Mouse (Mus musculus): ENCODE measurements around the gene Olfr605. TPM values are rescaled to one million over a fixed set of nuclear protein-coding genes. Genes with fewer than 3 reads are reported as not detected.

Gene Olfr605
- not detected in 2 replicates for polyA plus RNA-seq (2021; fragmentation: Nextera tagmentation)
- long read RNA-seq, experiment 1: 0 reads
- long read RNA-seq, experiment 2: 0 reads

DNA sequence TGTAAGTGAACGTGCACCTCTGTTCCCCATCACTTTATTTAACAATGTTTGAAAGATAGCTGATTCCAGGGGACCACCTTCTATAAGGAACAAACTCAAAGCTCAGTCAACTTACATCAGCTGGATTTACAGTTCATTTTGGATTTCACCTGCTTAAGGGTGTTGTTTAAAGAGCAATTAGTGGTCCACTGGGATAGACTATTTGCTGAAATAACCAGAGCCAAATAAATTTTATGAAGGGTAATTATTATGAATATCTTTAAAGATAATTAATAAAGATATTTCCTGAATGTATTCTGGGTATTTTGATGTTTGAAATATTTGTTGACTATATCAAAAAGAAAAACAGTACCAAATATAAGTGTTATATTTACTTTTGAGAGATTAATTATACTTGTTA lies at the start of gene Olfr605:
Gene Olfr605 (minus strand): TSS at position 101 of the 400 bp plus-strand sequence.

DNA sequence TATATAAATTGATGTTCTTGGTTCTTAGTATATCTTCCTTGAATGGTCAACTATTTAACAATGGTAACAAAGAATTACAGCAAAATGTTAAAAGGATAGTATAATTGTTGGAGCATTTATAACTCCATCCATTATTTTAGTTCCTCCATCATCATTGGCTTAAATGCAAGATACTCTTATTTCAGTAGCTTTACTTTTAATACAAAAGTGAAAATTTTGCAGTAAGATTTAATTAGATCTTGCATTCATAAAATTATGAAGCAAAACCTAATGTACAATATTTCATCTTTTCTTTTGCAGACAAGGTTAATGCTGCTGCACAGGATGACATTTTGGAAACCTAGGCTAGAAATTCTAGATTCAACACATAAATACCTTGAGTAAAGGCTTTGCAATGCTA lies 24.3 kb upstream of the Olfr605 start, which contains the start of gene Olfr608:
Gene Olfr608 (plus strand): TSS at position 301 of the 400 bp plus-strand sequence.

DNA sequence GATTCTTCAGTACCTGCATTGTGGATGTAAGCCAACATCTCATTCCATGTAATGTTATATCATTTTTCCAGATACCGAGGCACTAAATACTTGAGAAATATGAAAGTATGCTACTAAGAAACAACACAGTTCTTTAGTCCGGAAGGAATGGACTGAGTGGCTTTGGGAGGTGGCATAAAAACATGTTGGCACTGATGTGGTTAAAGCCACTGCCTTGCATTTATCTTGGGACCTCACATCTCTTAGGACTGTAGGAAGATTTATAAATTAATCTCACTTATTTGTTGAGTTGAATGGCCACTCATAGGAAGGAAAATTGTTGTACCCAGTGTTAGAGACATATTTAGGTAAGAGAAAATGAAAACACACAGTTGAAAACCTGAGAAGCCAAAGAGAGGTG lies 3.5 kb upstream of the Olfr605 start, which contains the start of gene Olfr606:
Gene Olfr606 (plus strand): TSS at position 301 of the 400 bp plus-strand sequence.

DNA sequence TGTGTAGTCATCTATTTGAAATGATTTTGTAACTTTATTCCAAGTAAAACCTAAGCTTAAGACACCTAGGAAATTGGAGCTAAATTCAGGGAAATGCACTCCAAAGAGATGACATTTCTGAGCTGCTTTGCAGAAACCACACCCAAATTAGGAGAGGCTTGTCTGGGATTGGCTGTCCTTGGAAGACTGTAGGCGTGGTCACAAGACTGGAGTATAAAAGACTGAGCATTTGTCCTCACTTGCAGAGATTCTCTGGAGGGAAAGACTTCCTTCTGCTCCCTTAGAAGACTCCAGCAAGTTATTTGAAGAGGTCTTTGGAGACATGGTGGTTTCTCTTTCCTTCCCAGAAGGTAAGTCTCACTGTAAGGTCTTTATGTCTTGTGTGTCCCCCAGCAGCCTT lies 30.5 kb downstream of the Olfr605 start, which contains the start of gene Usp17lc:
Gene Usp17lc (plus strand): TSS at position 301 of the 400 bp plus-strand sequence.

Other genes with a start within 250 kb of the Olfr605 start
- not detected in 2 replicates for gene Olfr593, start 233.6 kb downstream of the Olfr605 start, polyA plus RNA-seq (2021; fragmentation: Nextera tagmentation)
- gene Olfr594, start 228.4 kb downstream of the Olfr605 start, polyA plus RNA-seq (2021; fragmentation: Nextera tagmentation): not detected in 2 replicates
- gene Usp17ld, start 192.9 kb downstream of the Olfr605 start, polyA plus RNA-seq (2021; fragmentation: Nextera tagmentation): not detected in 2 replicates
- not detected in 2 replicates for gene Olfr596, start 139.8 kb downstream of the Olfr605 start, polyA plus RNA-seq (2021; fragmentation: Nextera tagmentation)
- gene Olfr597, start 129.1 kb downstream of the Olfr605 start, polyA plus RNA-seq (2021; fragmentation: Nextera tagmentation): not detected in 2 replicates
- gene Olfr598, start 121.9 kb downstream of the Olfr605 start, polyA plus RNA-seq (2021; fragmentation: Nextera tagmentation): not detected in 2 replicates
- not detected in 2 replicates for gene Olfr599, start 109.5 kb downstream of the Olfr605 start, polyA plus RNA-seq (2021; fragmentation: Nextera tagmentation)
- not detected in 2 replicates for gene Olfr600, start 95.8 kb downstream of the Olfr605 start, polyA plus RNA-seq (2021; fragmentation: Nextera tagmentation)
- gene Olfr601, start 82.8 kb downstream of the Olfr605 start, polyA plus RNA-seq (2021; fragmentation: Nextera tagmentation): not detected in 2 replicates
- not detected in 2 replicates for gene Olfr603, start 59.3 kb downstream of the Olfr605 start, polyA plus RNA-seq (2021; fragmentation: Nextera tagmentation)
- not detected in 2 replicates for gene Usp17lc, start 30.4 kb downstream of the Olfr605 start, polyA plus RNA-seq (2021; fragmentation: Nextera tagmentation)
- not detected in 2 replicates for gene Olfr606, start 3.6 kb upstream of the Olfr605 start, polyA plus RNA-seq (2021; fragmentation: Nextera tagmentation)
- not detected in 2 replicates for gene Olfr607, start 18.7 kb upstream of the Olfr605 start, polyA plus RNA-seq (2021; fragmentation: Nextera tagmentation)
- gene Olfr608, start 24.4 kb upstream of the Olfr605 start, polyA plus RNA-seq (2021; fragmentation: Nextera tagmentation): not detected in 2 replicates
- not detected in 2 replicates for gene Olfr609, start 52.6 kb upstream of the Olfr605 start, polyA plus RNA-seq (2021; fragmentation: Nextera tagmentation)
- gene Olfr610, start 66.7 kb upstream of the Olfr605 start, polyA plus RNA-seq (2021; fragmentation: Nextera tagmentation): not detected in 2 replicates
- gene Olfr611, start 75.4 kb upstream of the Olfr605 start, polyA plus RNA-seq (2021; fragmentation: Nextera tagmentation): not detected in 2 replicates
- not detected in 2 replicates for gene Olfr612, start 97.3 kb upstream of the Olfr605 start, polyA plus RNA-seq (2021; fragmentation: Nextera tagmentation)
- not detected in 2 replicates for gene Olfr613, start 102.6 kb upstream of the Olfr605 start, polyA plus RNA-seq (2021; fragmentation: Nextera tagmentation)
- gene Olfr615, start 110.6 kb upstream of the Olfr605 start, polyA plus RNA-seq (2021; fragmentation: Nextera tagmentation): not detected in 2 replicates
- gene Olfr616, start 123.7 kb upstream of the Olfr605 start, polyA plus RNA-seq (2021; fragmentation: Nextera tagmentation): not detected in 2 replicates
- not detected in 2 replicates for gene Olfr617, start 127.6 kb upstream of the Olfr605 start, polyA plus RNA-seq (2021; fragmentation: Nextera tagmentation)
- gene Olfr618, start 144.7 kb upstream of the Olfr605 start, polyA plus RNA-seq (2021; fragmentation: Nextera tagmentation): not detected in 2 replicates
- not detected in 2 replicates for gene Olfr619, start 155.1 kb upstream of the Olfr605 start, polyA plus RNA-seq (2021; fragmentation: Nextera tagmentation)
- not detected in 2 replicates for gene Olfr620, start 167.1 kb upstream of the Olfr605 start, polyA plus RNA-seq (2021; fragmentation: Nextera tagmentation)
- not detected in 2 replicates for gene Olfr622, start 197.3 kb upstream of the Olfr605 start, polyA plus RNA-seq (2021; fragmentation: Nextera tagmentation)
- gene Olfr623, start 218.3 kb upstream of the Olfr605 start, polyA plus RNA-seq (2021; fragmentation: Nextera tagmentation): not detected in 2 replicates
- gene Olfr624, start 225.8 kb upstream of the Olfr605 start, polyA plus RNA-seq (2021; fragmentation: Nextera tagmentation): 0.01 TPM in 1 of 2 replicates, not detected in the other
- gene Olfr625-ps1, start 237.3 kb upstream of the Olfr605 start, polyA plus RNA-seq (2021; fragmentation: Nextera tagmentation): not detected in 2 replicates